Mouse (Mus musculus): ENCODE measurements around the gene Gm2564.
"Not testable (repeated sequence)": the region's sequence is repeated elsewhere in the genome, so short reads cannot be mapped to it uniquely, and the experiment has no call there.

GRCm38 (mm10) chr4:42680374-42681356 is 51.1 kb downstream of the Gm2564 start:
- TF ChIP-seq CTCF (IDR thresholded peaks at IDR 0.05; ENCODE audit: low read depth); EP300 (optimal IDR thresholded peaks at IDR 0.05): not testable (repeated sequence)
